Mouse (Mus musculus) splenic B cell, adult 2 months (primary cell): ENCODE data around the gene Dnm3.

Experiments
- DNase-seq: peaks from one replicate; pipeline ENCODE4 v3.0.0-alpha.2; 2011; ENCODE audit warnings: low read depth, low spot score
- H3K27me3 ChIP-seq: 2 replicates; pipeline ENCODE4 v1.6.1; 2012; ENCODE audit warnings: mild to moderate bottlenecking, low read length, moderate library complexity, mixed read lengths; ENCODE audit not compliant: control insufficient read depth, poor library complexity, insufficient read depth, severe bottlenecking
- H3K36me3 ChIP-seq: 2 replicates; pipeline ENCODE4 v1.6.1; 2012; ENCODE audit warnings: mild to moderate bottlenecking, low read length, moderate library complexity, mixed read lengths; ENCODE audit not compliant: control insufficient read depth, poor library complexity, insufficient read depth, severe bottlenecking

Gene Dnm3

GRCm38 (mm10) chr1:162456406-162456805 is 21.4 kb downstream of the Dnm3 start:
- H3K27me3 ChIP-seq, result no peaks in the 10 kb centered on the region; the same call in 1 of the 2 replicates
- no peak for DNase-seq
- H3K36me3 ChIP-seq, result no peaks in the 10 kb centered on the region

DNA sequence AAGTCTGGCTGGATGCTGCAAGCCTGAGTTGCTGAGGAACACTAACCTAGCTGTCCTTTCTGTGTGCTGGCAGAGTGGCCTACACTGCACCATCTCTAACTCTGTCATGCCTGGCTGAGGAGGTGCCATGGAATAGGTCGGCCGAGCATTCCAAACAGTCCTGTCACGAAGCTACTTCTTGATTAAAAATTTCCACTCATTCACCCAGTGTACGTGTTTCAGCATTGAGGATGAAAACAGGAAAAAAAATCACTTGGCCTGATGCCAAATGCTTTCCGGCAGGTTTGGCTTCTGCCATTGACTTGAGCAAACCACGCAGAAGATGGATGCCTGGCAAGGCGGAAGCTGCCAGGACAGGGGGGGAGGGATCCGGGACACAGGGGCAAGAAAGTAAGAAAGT is 24.3 kb downstream of the Dnm3 start:
- Histone ChIP-seq H3K36me3 (no peaks in the 10 kb centered on the region), H3K27me3 (no peaks in the 10 kb centered on the region)
- DNase-seq, result no peak

DNA sequence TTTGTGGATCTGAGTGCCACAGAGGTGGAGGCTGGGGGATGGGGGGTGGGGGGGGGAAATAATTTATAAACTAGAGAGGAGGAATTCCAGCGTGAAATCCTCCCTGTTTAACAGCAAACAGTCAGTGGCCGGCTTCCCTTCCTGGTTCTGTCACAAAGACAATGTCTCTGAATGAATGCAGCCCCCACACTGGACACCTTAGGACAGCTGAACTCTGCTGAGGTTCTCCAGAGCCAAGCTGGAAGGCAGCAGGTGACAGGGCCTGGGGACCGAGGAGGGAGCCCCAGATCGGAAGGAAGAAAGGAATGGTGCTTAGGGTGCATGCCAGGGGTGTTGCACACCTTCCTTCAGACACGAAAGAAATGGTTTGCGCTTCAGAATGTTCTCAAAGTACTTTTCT is 24.8 kb downstream of the Dnm3 start:
- Histone ChIP-seq H3K27me3 (no peaks in the 10 kb centered on the region), H3K36me3 (no peaks in the 10 kb centered on the region)
- no peak for DNase-seq

GRCm38 (mm10) chr1:162449161-162449909 is 28.5 kb downstream of the Dnm3 start:
- DNase-seq, result no peak
- no peaks in the 10 kb centered on the region for H3K36me3 ChIP-seq
- no peaks in the 10 kb centered on the region for H3K27me3 ChIP-seq

DNA sequence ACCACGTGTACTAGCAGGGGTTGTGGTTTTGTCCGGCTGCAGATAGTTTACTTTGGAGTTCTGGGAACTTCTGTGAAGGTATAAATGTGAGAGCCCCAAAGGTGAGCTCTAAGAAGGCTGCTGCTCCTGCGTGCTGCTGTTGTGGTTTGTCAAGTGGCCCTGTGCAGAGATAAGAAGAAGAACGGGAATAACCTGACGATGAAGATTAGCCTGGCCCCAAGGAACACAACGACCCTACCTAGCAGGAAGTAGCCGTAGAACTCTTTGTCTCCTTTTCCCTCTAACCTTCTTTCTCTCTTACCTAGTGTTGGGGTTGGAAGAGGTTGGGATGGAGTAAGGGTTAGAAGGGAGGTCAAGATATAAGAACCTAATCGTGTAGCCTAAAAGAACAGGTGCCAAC is 33.0 kb downstream of the Dnm3 start:
- Histone ChIP-seq H3K36me3 (no peaks in the 10 kb centered on the region), H3K27me3 (no peaks in the 10 kb centered on the region)
- no peak for DNase-seq

DNA sequence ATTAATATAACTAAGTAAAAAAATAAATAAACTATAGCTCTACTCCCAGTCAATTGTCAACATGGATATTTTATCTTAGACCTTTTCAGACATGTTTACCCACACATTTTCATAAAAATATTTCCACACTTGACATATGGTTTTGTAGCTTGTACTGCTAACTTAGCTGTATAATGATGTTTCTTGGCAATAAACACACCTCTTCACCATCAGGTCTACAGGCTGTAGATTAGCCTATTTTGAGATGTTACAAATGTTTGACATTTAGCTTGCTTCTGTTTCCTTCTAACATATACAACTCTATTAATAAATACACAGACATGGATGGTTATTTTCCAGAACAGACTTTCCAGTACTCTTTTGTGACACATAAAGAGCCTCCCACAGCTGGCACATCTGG is 38.3 kb downstream of the Dnm3 start:
- no peak for DNase-seq
- H3K27me3 ChIP-seq, result no peaks in the 10 kb centered on the region
- no peaks in the 10 kb centered on the region for H3K36me3 ChIP-seq

GRCm38 (mm10) chr1:162436672-162437071 is 41.2 kb downstream of the Dnm3 start:
- no peak for DNase-seq
- Histone ChIP-seq H3K27me3 (no peaks in the 10 kb centered on the region), H3K36me3 (no peaks in the 10 kb centered on the region)

DNA sequence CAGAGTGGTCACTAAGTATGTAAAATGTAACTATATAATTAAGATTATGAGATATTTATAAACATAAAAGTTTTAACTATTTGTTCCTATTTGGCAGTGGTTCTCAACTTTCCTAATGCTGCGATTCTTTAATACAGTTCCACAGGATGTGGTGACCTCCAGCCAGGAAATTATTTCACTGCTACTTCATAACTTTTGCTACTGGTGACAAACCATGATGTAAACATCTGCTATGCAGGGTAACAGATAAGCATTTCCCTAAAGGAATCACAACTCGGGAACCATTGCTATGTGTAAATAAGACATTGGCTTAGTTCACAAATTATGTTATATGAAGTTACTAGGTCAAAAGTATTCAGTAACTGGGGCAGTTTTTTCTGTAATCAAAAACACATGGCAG is 48.9 kb downstream of the Dnm3 start:
- no peak for DNase-seq
- no peaks in the 10 kb centered on the region for H3K36me3 ChIP-seq
- no peaks in the 10 kb centered on the region for H3K27me3 ChIP-seq

- DNase-seq, result no peak
- Histone ChIP-seq H3K36me3 (no peaks in the 10 kb centered on the region), H3K27me3 (no peaks in the 10 kb centered on the region)
Observed at GRCm38 (mm10) chr1:162425930-162426478, 51.8 kb downstream of the Dnm3 start.

DNA sequence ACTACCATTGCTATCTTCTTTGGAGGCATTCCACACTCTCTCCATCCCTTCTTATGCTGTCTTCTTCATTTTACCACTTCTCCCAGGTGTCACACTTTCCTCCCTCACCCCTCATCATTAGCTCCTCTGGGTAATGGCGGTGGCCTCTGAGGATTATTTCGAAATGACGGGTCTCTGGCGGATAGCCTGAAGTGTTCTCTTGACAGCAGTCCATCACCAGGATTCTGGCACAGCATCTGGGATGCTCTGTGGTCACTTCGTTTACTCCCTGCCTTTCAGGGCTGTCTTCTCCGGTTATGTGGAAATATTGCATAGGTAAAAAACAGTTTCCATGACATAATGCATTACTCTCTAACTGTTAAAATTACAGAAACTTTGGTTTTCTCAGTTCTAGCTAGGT is 55.0 kb downstream of the Dnm3 start:
- DNase-seq, result no peak
- H3K36me3 ChIP-seq, result no peaks in the 10 kb centered on the region
- no peaks in the 10 kb centered on the region for H3K27me3 ChIP-seq

GRCm38 (mm10) chr1:162413791-162414190 is 64.0 kb downstream of the Dnm3 start:
- no peaks in the 10 kb centered on the region for H3K36me3 ChIP-seq
- no peaks in the 10 kb centered on the region for H3K27me3 ChIP-seq
- DNase-seq, result no peak

GRCm38 (mm10) chr1:162412787-162413429 is 64.9 kb downstream of the Dnm3 start:
- Histone ChIP-seq H3K27me3 (no peaks in the 10 kb centered on the region), H3K36me3 (no peaks in the 10 kb centered on the region)
- DNase-seq, result no peak

GRCm38 (mm10) chr1:162410207-162410965 is 67.4 kb downstream of the Dnm3 start:
- H3K27me3 ChIP-seq, result no peaks in the 10 kb centered on the region
- no peaks in the 10 kb centered on the region for H3K36me3 ChIP-seq
- no peak for DNase-seq

DNA sequence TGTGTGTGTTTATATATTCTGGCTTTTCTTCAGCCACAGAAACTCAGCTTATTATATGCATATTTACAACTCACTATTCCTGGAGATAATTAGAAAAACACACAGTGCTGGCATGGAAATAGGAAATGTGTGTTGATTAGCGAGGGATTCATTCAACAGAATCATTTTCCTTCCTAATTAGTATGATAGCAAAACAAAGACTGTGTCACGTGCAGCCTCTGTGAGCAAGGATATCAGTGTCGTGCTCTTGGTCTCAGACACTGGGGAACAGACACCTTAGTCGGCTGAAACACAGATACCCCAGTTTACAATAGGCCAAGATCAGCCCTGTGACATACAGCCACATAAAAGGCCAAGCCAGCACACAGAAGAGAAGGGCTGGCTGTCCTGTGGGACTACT is 83.3 kb downstream of the Dnm3 start:
- Histone ChIP-seq H3K36me3 (no peaks in the 10 kb centered on the region), H3K27me3 (no peaks in the 10 kb centered on the region)
- DNase-seq, result no peak
